Mouse (Mus musculus): Measurements from ENCODE around the gene Myo10. TPM values are rescaled to one million over a fixed set of nuclear protein-coding genes. Genes with fewer than 3 reads are reported as not detected.

Gene Myo10
- polyA plus RNA-seq, 1 experiment from 2014 or later: 27.9 TPM

- H3K27ac ChIP-seq: peak overlapping the region; percentile 83
- 32% methylated on average over 10 of the region's 10 CpGs for WGBS
Measured at GRCm38 (mm10) chr15:25758037-25758436, 135.7 kb downstream of the Myo10 start.

GRCm38 (mm10) chr15:25758500-25759086, 136.3 kb downstream of the Myo10 start:
- H3K4me3 ChIP-seq: peak overlapping the region; percentile 21
- WGBS: 62% methylated on average over 15 of the region's 15 CpGs
- H3K4me2 ChIP-seq: peak overlapping the region; percentile 46
- peak overlapping the region; percentile 83 for H3K27ac ChIP-seq
- peak; percentile 52 for ATAC-seq (ENCODE audit: insufficient number of reproducible peaks, insufficient read depth, low FRiP score, low TSS enrichment, low read depth)
- no peaks in the 10 kb centered on the region for H3K27me3 ChIP-seq
- peaks cover 10% of the 10 kb centered on the region for H3K36me3 ChIP-seq
- H3K9me3 ChIP-seq: no peaks in the 10 kb centered on the region
- H3K9ac ChIP-seq: 0 out of 2 replicates have a peak overlapping the region, but pooled peaks have one; percentile 49
- H3K4me1 ChIP-seq: peaks cover 58% of the 10 kb centered on the region

More at GRCm38 (mm10) chr15:25758037-25758436, 135.7 kb downstream of the Myo10 start:
- H3K27me3 ChIP-seq: no peaks in the 10 kb centered on the region
- H3K36me3 ChIP-seq: peaks cover 10% of the 10 kb centered on the region
- H3K4me3 ChIP-seq: no peak overlapping the region
- no peaks in the 10 kb centered on the region for H3K9me3 ChIP-seq
- no peak overlapping the region for H3K9ac ChIP-seq
- ATAC-seq (ENCODE audit: insufficient number of reproducible peaks, insufficient read depth, low FRiP score, low TSS enrichment, low read depth): no peak
- H3K4me2 ChIP-seq: peak overlapping the region; percentile 46
- H3K4me1 ChIP-seq: peaks cover 57% of the 10 kb centered on the region

GRCm38 (mm10) chr15:25760304-25760703, 138.0 kb downstream of the Myo10 start:
- Histone ChIP-seq H3K27me3 (no peaks in the 10 kb centered on the region), H3K4me1 (peaks cover 56% of the 10 kb centered on the region), H3K4me3 (no peak overlapping the region), H3K4me2 (no peak overlapping the region), H3K9ac (no peak overlapping the region), H3K27ac (no peak overlapping the region), H3K9me3 (no peaks in the 10 kb centered on the region), H3K36me3 (peaks cover 15% of the 10 kb centered on the region)
- no peak for ATAC-seq (ENCODE audit: insufficient number of reproducible peaks, insufficient read depth, low FRiP score, low TSS enrichment, low read depth)
- 80% methylated on average over 5 of the region's 5 CpGs for WGBS

- no peak for ATAC-seq (ENCODE audit: insufficient number of reproducible peaks, insufficient read depth, low FRiP score, low TSS enrichment, low read depth)
- H3K4me3 ChIP-seq: no peak overlapping the region
- H3K4me2 ChIP-seq: no peak overlapping the region
- H3K9ac ChIP-seq: no peak overlapping the region
- H3K27ac ChIP-seq: no peak overlapping the region
- peaks cover 59% of the 10 kb centered on the region for H3K4me1 ChIP-seq
- peaks cover 12% of the 10 kb centered on the region for H3K36me3 ChIP-seq
- WGBS: 77% methylated on average over 2 of the region's 2 CpGs
- H3K9me3 ChIP-seq: no peaks in the 10 kb centered on the region
- H3K27me3 ChIP-seq: no peaks in the 10 kb centered on the region
Measured at GRCm38 (mm10) chr15:25761049-25761448, 138.7 kb downstream of the Myo10 start.

DNA sequence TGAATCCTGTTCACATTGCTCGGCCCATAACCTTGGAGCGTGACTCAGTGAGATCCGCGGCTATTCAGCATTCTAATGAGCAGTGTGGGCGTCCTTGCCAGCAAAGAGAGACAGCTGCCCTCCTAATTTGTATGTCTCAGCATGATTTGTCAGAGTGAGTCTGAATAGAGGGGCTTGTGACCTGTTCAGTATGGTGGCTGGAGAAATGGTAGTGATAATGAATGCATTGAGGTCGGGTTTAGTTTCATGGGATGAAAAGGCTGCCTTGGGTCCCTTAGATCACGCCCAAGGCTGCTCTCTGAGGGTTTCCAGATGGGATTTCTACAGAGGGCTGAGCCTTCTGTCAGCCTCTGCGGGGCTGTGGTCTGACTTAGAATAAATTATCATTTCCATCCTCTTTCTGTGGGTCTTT, 139.5 kb downstream of the Myo10 start:
- Histone ChIP-seq H3K4me1 (peaks cover 59% of the 10 kb centered on the region), H3K4me3 (no peak overlapping the region), H3K4me2 (no peak overlapping the region), H3K27me3 (no peaks in the 10 kb centered on the region), H3K9me3 (no peaks in the 10 kb centered on the region), H3K36me3 (peaks cover 5% of the 10 kb centered on the region), H3K9ac (no peak overlapping the region), H3K27ac (peak overlapping the region; percentile 71)
- no peak for ATAC-seq (ENCODE audit: insufficient number of reproducible peaks, insufficient read depth, low FRiP score, low TSS enrichment, low read depth)
- 14% methylated on average over 8 of the region's 8 CpGs for WGBS

- H3K9ac ChIP-seq: no peak overlapping the region
- peaks cover 5% of the 10 kb centered on the region for H3K36me3 ChIP-seq
- peak; percentile 72 for ATAC-seq (ENCODE audit: insufficient number of reproducible peaks, insufficient read depth, low FRiP score, low TSS enrichment, low read depth)
- H3K27ac ChIP-seq: peak overlapping the region; percentile 71
- no peaks in the 10 kb centered on the region for H3K27me3 ChIP-seq
- peaks cover 63% of the 10 kb centered on the region for H3K4me1 ChIP-seq
- H3K4me2 ChIP-seq: no peak overlapping the region
- no peak overlapping the region for H3K4me3 ChIP-seq
- 12% methylated on average over 8 of the region's 8 CpGs for WGBS
- no peaks in the 10 kb centered on the region for H3K9me3 ChIP-seq
Measured at GRCm38 (mm10) chr15:25762306-25762705, 140.0 kb downstream of the Myo10 start.

GRCm38 (mm10) chr15:25763106-25763505, 140.8 kb downstream of the Myo10 start:
- H3K4me2 ChIP-seq: no peak overlapping the region
- peak overlapping the region; percentile 71; the same call in 1 of the 2 replicates for H3K27ac ChIP-seq
- WGBS: 68% methylated on average over 7 of the region's 7 CpGs
- no peaks in the 10 kb centered on the region for H3K27me3 ChIP-seq
- H3K4me3 ChIP-seq: no peak overlapping the region
- H3K36me3 ChIP-seq: peaks cover 5% of the 10 kb centered on the region
- no peaks in the 10 kb centered on the region for H3K9me3 ChIP-seq
- no peak for ATAC-seq (ENCODE audit: insufficient number of reproducible peaks, insufficient read depth, low FRiP score, low TSS enrichment, low read depth)
- H3K4me1 ChIP-seq: peaks cover 65% of the 10 kb centered on the region
- H3K9ac ChIP-seq: no peak overlapping the region

- no peak overlapping the region for H3K4me2 ChIP-seq
- WGBS: 75% methylated on average over 13 of the region's 13 CpGs
- H3K4me3 ChIP-seq: no peak overlapping the region
- no peaks in the 10 kb centered on the region for H3K27me3 ChIP-seq
- no peak overlapping the region for H3K27ac ChIP-seq
- no peak for ATAC-seq (ENCODE audit: insufficient number of reproducible peaks, insufficient read depth, low FRiP score, low TSS enrichment, low read depth)
- peaks cover 5% of the 10 kb centered on the region for H3K36me3 ChIP-seq
- no peaks in the 10 kb centered on the region for H3K9me3 ChIP-seq
- H3K9ac ChIP-seq: no peak overlapping the region
- H3K4me1 ChIP-seq: peaks cover 50% of the 10 kb centered on the region
Measured at GRCm38 (mm10) chr15:25764653-25765352, 142.5 kb downstream of the Myo10 start.

DNA sequence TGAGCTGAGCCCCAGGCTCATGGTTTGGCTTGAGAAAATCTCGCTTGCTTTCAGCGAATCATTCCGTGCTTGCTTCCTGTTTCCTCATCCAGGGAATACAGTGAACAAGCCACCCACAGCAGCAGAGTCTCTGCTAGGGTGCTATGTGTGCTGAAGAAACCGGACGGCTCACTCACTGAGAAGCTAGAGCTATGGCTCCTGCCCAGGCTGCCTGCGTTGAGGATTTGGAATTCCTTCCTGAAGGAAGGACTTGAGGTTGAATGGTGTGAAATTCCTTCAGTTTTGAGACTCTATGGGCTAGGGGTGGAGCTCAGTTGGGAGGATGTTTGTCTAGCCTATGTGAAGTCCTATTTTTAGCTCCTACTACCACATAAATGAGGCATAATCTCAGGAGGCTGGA, 145.5 kb downstream of the Myo10 start:
- no peak overlapping the region for H3K4me2 ChIP-seq
- H3K27ac ChIP-seq: peak overlapping the region; percentile 13; the same call in 1 of the 2 replicates
- H3K4me1 ChIP-seq: peaks cover 29% of the 10 kb centered on the region
- 52% methylated on average over 6 of the region's 6 CpGs for WGBS
- 0 out of 2 replicates have a peak overlapping the region, but pooled peaks have one; percentile 16 for H3K9ac ChIP-seq
- H3K4me3 ChIP-seq: no peak overlapping the region
- no peaks in the 10 kb centered on the region for H3K27me3 ChIP-seq
- no peaks in the 10 kb centered on the region for H3K9me3 ChIP-seq
- H3K36me3 ChIP-seq: peaks cover 11% of the 10 kb centered on the region
- ATAC-seq (ENCODE audit: insufficient number of reproducible peaks, insufficient read depth, low FRiP score, low TSS enrichment, low read depth): no peak

GRCm38 (mm10) chr15:25769524-25770255, 147.4 kb downstream of the Myo10 start:
- no peak for ATAC-seq (ENCODE audit: insufficient number of reproducible peaks, insufficient read depth, low FRiP score, low TSS enrichment, low read depth)
- no peak overlapping the region for H3K4me2 ChIP-seq
- H3K4me3 ChIP-seq: no peak overlapping the region
- no peaks in the 10 kb centered on the region for H3K9me3 ChIP-seq
- WGBS: 53% methylated on average over 9 of the region's 9 CpGs
- no peaks in the 10 kb centered on the region for H3K27me3 ChIP-seq
- H3K4me1 ChIP-seq: peaks cover 40% of the 10 kb centered on the region
- no peak overlapping the region for H3K27ac ChIP-seq
- H3K9ac ChIP-seq: no peak overlapping the region
- peaks cover 6% of the 10 kb centered on the region; the same call in 1 of the 2 replicates for H3K36me3 ChIP-seq

DNA sequence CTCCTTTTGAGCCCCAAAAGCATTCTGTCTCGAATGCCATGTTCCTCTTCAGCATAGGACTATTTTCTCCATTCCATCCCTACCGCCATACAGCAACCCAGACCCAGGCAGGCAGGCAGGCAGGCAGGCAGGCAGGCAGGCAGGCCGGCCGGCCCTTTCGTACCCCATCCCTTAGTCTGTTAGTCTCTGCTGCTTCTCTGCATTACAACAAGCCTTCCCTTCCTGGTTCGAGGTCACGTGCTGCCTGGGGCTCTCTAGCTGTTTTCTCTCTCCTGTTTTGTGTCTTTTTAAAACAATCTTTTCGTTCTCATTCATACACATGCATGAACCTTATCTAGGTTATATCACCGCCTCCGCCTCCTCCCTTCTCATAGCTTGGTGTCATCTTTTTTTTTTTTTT, 149.5 kb downstream of the Myo10 start:
- H3K4me1 ChIP-seq: peaks cover 49% of the 10 kb centered on the region
- ATAC-seq (ENCODE audit: insufficient number of reproducible peaks, insufficient read depth, low FRiP score, low TSS enrichment, low read depth): no peak
- no peaks in the 10 kb centered on the region for H3K27me3 ChIP-seq
- no peak overlapping the region for H3K4me2 ChIP-seq
- H3K9ac ChIP-seq: no peak overlapping the region
- H3K27ac ChIP-seq: no peak overlapping the region
- no peaks in the 10 kb centered on the region for H3K9me3 ChIP-seq
- 90% methylated on average over 10 of the region's 10 CpGs for WGBS
- no peak overlapping the region for H3K4me3 ChIP-seq
- H3K36me3 ChIP-seq: peaks cover 6% of the 10 kb centered on the region; the same call in 1 of the 2 replicates
